Mouse (Mus musculus) C2C12 (cell line): ENCODE measurements around the gene Shf.

ENCODE experiments used
- CTCF ChIP-seq: IDR thresholded peaks from one replicate; pipeline ENCODE4 v1.5.1; 2011; ENCODE audit not compliant: control insufficient read depth, insufficient read depth, insufficient read length
- USF1 ChIP-seq: IDR thresholded peaks from one replicate; pipeline ENCODE4 v1.6.1; 2011; ENCODE audit warnings: low read depth, mild to moderate bottlenecking, control low read depth, moderate library complexity

DNA sequence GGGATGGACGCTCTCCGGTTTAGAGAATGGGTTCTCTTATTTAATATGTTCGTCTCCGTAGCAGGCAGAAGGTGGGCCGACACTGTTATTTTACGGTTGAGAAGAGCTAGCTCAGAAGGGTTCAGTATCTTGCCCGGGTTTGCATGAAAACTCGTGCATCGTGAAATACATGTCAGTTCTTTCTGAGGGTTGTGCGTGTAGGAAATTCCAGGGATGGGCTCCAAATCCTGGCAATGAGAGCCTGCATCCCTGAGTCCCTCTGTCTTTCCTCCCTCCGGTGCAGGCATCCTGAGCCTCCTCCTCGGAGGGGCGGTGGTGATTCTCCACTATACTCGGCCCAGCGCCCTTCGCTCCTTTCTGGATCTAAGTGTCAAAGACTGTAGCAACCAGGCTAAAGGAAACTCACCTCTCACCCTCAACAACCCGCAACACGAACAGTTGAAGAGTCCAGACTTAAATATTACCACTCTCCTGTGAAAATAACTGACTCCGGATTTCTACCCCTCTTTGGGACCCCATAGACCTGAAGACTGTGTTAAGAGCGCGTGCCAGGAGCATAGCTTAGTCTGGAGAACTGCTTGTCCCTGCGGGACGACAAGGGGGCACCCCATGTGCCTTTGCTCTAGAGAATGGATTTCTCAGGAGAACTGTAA is 66.9 kb downstream of the Shf start:
- TF ChIP-seq CTCF = no peak
- no peak for TF ChIP-seq USF1
